Mouse (Mus musculus): Measurements from ENCODE around the gene Zfp981. TPM values are rescaled to one million over a fixed set of nuclear protein-coding genes. Genes with fewer than 3 reads are reported as not detected.
"Not testable (repeated sequence)": the region's sequence is repeated elsewhere in the genome, so short reads cannot be mapped to it uniquely, and the experiment has no call there.

Gene Zfp981
- total and polyA plus RNA-seq, 3 experiments, result 0.59 to 0.95 TPM; not detected in 1

DNA sequence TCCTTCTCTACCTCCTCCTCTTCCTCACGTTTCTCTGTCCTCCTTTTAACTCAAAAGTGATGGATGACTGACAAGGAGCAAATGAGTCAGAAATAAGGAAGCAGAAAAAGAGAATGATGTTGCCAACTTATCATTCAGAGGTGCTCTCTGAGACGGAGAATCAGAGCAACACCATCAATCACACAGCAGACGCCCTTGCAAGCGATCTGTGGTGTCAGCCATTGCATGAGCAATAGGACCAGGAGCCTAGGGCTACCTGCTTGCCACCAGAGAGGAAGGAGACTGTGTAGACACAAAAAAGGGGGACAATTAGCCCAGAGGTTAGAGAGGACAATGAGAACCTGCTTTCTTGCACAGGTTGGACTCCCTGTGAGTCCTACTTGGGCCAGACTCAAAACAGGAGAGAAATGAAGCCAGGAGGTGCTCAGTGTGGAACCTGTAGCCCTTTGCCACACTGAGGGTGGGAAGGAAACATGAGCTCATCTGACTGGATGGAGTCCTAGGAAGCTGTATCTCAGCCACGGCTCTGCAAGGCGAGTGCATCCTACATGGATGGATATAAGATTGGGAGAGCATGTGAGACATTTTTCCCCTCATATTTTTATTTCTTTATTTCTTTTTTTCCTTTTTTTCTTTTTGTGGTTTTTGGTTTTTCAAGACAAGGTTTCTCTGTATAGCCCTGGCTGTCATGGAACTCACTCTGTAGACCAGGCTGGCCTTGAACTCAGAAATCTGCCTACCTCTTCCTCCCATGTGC lies 16.5 kb upstream of the Zfp981 start:
- DNase-seq, result not testable (repeated sequence)

DNA sequence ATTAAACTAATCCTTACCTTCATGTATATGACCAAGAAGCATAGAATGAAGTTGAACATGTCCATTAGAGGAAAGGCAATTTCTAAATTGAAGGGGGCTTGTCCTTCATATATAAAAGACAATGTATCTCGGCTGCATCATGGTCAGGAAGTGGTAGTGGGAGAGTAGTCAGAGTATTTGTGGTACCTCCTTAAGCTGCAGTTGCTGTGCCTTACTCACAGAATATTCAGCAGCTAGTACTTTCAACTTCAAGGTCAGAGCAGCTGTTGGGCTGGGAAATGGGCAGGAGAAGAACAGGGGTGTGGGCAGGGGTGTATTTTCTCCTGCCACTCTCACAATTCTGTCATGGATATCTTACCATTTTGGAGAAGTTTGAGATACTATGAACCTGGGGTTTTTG lies 15.1 kb upstream of the Zfp981 start:
- DNase-seq, result not testable (repeated sequence)

DNA sequence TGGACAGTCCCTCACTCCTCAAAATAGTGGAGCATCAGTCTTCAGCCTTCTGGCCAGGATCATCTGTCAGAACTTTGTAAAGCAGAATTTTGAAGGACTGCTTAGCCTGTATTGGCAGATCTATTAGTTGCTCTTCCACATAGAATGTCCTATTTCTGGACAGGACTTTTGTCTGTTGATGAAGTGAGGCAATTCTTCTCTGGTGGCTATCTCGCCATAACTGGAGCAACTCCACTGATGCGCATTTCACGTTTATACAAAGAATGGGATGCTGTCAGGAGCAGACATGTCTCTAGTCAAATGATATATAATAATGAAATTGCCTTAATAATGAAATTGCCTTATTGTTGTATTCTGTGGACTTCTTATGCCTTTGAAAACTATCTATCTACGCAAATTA lies 12.6 kb upstream of the Zfp981 start:
- DNase-seq, result not testable (repeated sequence)

DNA sequence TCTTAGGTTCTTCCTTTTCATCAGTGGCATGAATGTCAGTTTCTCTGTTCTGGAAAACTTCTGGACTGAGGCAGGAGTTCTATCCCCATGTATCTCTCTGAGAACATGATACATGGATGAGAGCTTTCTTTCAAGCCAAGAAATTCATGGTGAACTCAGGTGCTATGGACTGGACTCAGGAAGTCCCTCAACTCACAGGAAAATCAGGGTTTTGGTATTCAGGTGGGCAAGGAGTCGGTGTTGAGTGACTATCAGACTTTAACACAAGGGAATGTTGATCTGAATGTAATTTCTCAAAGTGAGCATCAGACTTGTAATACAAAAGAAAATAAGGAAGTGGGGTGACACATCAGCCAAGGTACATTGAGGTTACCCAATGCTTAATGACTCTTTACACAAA lies 9.8 kb upstream of the Zfp981 start:
- not testable (repeated sequence) for DNase-seq

DNA sequence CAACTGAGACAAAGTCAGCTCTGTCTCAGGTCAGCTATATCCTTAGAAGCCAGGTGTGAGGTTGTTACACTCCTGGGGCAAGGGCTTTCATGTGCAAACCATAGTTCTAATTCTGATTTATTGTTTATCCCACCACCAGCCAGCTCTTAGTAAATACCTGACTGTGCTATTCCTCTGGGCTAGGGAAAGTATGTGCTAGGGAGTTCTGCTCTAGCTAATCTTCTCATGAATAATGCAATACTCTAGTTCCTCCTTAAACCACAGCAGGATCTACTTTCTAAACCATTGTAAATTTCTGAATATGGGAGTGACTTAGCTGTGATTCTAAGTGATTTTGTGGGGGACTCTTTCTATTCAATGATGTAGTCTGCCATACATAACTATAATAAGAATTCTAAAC lies 9.4 kb upstream of the Zfp981 start:
- no peak for DNase-seq

DNA sequence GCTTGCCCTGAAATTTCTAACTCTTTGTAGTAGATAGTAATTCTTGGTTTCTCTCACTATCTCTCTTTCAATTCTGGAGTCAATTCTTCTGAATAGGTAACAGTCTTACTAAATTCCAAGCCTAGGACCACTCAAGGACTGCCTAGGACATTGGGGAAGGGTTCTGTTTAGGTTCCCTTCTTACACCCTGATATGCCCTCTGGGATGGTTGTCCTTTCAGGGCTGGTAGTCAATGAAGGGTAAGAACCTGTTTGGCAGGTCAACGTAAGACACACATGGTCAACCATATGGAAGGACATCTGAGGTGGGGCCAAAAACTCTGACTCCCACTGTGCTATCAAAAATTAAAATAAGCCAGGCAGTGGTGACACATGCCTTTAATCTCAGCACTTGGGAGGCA lies 9.0 kb upstream of the Zfp981 start:
- DNase-seq, result no peak

DNA sequence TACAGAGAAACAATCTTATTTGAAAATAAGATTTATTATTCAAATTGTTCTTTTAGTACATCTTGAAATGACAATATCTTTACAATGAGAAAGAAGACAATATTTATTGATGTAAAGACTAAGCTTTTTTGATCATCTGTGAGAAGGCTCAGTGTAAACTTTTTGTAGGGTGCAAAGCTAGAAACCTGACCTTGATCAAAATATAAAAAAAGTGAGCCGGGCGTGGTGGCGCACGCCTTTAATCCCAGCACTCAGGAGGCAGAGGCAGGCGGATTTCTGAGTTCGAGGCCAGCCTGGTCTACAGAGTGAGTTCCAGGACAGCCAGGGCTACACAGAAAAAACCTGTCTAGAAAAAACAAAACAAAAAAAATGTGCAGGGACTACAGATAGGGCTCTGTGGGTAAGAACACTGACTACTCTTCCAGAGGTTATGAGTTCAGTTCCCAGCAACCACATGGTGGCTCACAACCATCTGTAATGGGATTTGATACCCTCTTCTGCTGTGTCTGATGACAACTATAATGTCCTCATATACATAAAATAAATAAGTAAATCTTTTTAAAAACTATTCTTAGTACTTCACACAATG lies 8.4 kb upstream of the Zfp981 start:
- DNase-seq, result not testable (repeated sequence)

DNA sequence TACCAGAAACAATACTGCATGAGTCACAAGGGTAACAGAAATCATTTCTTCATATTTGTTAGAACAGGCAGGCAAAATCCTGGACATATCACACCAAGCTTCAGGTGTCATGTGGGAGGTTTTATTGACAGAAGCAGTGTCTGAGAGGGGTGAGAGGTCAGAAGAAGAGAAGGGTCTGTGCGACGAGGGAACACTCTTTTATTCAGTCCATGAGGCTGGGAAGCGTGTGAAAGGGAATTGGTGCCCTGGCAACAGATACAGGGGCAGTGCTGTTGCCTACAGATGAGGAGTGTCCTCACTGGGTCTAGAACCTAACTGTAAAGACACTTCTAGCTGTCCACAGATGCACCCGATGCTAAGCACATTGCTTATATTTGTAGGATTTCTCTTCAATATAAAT lies 6.8 kb upstream of the Zfp981 start:
- DNase-seq, result no peak

DNA sequence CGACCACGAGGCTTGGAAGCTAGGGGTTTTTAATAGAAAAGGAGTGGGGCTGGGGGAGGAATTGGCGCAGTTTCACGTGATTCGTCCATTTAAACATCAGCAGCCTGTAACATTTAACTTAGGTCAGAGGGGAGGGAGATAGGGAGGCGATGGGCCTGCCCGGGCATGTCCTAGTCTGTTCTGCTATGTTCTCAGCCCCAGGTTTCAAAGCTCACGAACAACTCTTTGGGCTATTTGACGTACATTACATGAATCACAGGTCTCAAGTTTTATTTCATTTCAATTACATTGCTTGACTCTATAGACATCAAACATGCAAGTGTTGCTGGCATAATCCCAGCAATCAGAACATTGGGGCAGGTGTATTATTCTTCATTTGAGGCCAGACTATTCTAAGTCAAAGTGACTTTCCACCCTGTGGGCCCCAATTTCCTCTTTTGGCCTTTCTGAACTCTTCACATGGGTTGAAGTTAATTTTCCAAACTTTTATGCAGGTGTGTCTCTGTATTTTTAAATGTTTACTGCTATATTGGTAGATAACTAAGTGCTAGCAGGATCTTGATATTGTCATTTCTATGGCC lies 4.0 kb upstream of the Zfp981 start:
- not testable (repeated sequence) for DNase-seq

DNA sequence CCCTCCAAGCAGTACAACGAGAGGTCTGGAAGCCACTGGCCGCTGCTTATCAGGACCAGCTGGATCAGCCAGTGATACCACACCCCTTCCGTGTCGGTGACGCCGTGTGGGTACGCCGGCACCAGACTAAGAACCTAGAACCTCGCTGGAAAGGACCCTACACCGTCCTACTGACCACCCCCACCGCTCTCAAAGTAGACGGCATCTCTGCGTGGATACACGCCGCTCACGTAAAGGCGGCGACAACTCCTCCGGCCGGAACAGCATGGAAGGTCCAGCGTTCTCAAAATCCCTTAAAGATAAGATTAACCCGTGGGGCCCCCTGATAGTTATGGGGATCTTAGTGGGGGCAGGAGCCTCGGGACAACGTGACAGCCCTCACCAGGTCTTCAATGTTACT lies 7.2 kb downstream of the Zfp981 start:
- not testable (repeated sequence) for DNase-seq

DNA sequence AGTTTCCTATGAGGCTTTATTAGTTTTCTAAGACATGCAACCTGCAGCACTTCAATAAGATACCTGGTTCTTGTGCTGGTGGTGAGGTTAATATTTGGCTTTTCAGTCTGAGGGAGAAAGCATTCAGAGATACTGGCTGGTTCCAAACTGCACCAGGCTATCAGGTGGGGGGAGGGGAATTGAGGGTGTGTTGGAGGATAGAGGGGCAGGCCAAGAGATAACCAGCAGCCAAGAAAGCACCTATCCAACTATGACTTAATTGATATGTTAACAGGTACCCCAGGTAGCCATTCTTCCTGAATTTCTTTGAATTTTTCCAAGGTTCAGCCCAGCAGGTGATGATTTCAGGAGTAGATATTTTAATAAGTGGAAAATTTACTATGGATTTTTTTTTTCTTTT lies 10.0 kb downstream of the Zfp981 start:
- DNase-seq, result not testable (repeated sequence)

DNA sequence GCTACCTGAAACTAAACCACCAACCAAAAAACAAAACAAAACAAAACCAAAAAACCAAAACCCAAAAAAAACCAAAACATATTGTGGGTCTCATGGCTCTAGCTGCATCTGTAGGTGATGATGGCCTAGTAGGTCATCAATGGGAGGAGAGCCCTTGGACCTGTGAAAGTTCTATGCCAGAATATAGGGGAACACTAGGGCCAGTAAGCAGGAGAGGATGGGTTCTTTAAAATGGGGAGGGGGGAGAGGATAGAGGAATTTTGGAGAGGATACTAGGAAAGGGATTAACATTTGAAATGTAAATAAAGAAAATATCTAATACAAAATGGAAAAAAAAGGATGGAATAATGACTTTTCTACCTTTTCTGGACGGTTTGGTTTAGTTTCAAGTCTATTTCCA lies 14.6 kb downstream of the Zfp981 start:
- DNase-seq, result no peak

DNA sequence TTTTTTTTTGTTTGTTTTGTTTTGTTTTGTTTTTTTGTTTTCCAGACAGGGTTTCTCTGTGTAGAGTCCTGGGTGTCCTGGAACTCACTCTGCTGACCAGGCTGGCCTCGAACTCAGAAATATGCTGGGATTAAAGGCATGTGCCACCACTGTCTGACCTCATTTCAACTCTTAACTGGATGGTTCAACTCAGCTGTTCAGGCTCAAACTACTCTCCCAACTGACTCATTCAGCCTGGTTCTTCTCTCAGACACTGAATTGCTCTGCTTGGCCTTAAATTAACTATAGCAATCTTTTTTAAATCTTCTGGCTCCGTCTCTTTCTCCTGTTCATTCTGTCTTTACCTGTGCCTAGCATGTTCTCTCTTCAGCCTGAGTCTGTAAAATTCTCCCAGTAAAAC lies 15.3 kb downstream of the Zfp981 start:
- DNase-seq, result not testable (repeated sequence)

DNA sequence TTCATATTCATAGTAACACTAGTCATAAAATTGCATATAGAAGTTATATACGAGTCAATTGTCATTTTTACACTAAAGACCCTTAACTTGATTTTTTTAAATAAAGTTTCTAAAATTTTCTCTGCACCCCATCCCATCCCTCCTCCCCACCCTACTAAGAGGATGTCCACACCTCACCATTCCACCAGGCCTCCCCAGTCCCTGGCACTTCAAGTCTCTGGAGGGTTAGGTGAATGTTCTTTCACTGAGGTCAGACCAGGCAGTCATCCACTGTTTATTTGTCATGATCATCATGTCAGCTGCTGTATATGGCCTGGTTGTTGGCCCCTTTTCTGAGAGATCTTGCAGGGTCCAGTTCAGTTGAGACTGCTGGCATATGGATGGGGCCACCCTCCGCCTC lies 18.9 kb downstream of the Zfp981 start:
- DNase-seq, result no peak

DNA sequence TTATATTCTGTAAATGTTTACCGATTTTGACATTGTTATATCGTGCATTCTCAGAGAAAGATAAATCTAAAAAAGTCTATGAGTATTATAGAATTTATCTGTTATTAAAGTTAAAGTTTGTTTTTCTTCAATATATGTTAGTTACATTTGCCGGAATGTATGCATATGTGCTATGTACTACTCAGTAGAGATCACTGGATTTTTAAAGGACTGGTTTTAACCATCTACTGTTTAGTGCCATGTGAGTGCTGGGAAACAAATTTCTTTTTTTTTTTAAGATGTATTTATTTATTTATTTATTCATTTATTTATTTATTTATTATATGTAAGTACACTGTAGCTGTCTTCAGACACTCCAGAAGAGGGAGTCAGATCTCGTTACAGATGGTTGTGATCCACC lies 32.7 kb downstream of the Zfp981 start:
- DNase-seq, result no peak

DNA sequence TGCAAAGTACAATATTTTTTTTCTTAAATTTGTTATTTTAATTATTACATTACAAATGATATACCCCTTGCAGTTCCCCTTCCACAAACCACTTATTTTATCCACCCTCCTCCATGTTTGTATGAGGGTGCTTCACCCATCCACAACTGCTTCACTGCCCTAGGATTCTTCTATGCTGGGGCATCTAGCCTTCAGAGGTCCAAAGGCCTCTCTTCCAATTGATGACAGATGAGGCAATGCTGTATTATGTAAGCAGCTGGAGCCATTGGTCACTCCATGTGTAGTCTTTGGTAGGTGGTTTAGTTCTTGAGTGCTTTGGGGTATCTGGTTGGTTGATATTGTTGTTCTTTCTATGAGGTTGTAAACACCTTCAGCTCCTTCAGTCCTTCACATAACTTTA lies 34.1 kb downstream of the Zfp981 start:
- no peak for DNase-seq

DNA sequence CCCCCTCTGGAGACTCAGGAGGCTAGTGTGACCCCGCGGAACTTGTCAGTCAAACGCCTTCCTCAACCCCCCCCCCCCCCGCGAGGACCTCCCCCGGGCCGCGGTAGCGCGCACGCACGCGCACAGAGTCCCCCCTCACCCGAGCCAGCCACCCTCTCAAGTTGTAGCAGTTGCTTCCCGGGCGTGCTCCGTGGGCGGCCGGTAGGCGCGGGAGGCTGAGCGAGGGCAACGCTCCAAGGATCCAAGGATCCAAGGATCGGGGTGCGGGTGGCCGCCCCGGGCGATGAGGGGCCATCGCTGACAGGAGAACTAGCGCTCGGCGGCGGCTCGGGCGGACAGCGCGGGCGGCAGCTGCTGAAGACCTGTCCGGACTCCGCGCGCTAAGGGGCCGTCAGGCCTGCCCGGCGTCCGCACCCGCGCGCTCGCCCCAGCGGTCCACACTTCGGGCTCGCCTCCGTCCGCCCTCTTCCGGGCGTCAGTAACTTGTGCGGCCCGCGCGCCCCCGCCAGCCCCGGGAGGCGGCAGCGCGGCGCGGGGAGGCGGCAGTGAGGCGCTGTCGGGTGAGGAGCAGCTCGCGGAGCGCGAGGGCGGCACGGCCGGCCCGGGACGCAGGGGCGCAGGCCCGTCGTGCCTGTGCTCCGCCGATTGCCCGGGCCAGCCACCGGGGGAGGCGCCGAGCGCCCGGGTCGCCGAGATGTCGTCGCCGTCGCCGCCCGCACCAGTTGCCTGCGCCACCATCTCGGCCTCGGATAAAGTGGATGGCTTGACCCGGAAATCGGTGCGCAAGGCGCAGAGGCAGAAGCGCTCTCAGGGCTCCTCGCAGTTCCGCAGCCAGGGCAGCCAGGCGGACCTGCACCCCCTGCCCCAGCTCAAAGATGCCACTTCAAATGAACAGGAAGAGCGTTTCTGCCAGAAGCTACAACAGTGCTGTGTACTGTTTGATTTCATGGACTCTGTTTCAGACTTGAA lies 78.4 kb downstream of the Zfp981 start:
- DNase-seq, result peak; percentile 0

Other genes starting within 250 kb of the Zfp981 start
- gene Zfp992, start 53.0 kb upstream of the Zfp981 start, total RNA-seq (2021), result 1 to 10 TPM; 3.6 to 4.1 TPM
- 0.16 and 0.18 TPM in 2 replicates for gene Zfp992, start 53.0 kb upstream of the Zfp981 start, polyA plus RNA-seq (2012; rRNA removed)
- gene Zfp993, start 108.9 kb downstream of the Zfp981 start, total RNA-seq (2021), result 1 to 10 TPM; 3.1 to 8.2 TPM
- gene Zfp993, start 108.9 kb downstream of the Zfp981 start, polyA plus RNA-seq (2012; rRNA removed), result not detected in 2 replicates